Mouse (Mus musculus): Measurements from ENCODE around the gene Rab4b.

Gene Rab4b

DNA sequence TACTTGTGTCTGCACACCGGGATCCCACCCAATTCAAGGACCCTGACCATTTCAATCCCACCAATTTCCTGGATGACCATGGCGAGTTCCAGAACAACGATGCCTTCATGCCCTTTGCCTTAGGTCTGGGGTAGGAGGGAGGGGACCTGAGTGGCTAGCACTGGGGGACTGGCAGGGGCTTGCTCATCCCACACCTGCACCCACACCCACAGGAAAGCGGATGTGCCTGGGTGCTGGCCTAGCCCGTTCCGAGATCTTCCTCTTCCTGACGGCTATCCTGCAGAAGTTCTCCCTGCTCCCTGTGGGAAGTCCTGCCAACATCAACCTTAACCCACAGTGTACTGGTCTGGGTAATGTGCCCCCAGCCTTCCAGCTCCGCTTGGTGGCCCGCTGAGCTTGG is 20.5 kb downstream of the Rab4b start:
- DNase-seq, result no peak

DNA sequence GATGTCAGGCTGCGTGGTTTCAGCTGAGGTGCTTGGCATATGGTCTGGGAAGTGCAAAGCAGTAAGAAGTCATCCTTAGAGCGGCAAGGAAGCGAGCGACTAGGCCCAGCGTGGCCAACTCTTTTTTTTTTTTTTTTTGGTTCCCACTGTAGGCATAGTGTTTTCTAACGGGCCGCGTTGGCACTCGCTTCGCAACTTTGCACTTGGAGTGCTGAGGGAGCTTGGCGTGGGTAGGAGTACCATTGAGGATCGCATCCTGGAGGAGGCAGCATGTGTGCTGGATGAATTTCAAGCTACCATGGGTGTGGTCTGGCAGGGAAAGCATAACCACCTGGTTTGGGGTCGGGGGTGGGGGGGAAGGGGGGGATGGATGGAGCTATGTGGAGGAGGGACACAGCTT is 22.7 kb downstream of the Rab4b start:
- no peak for DNase-seq

DNA sequence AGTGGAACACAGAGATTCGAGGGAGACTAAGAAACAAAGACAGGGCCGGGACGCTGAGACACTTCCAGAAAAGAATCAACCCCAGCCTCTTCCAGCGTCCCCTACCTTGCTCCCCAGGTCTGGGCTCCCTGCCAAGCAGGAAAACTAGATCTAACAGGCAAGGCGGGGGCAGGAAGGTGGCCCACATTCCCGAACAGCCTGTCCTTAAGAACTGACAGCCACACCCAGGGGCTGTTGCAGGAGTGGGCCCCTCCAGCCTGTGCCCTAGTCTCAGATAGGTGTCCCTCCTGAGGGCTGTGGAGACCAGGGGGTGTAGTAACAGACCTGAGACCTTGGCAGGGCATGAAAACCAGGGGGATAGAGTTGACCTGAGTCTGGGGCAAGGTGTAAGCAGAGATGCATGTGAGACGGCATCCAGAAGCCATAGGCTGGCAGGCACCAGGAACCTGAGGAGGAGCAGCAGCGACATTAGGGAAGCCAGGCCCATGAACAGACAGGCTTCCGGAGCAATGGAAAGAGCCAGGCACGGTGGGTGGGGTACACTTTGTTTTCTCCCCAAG is 25.4 kb downstream of the Rab4b start, which contains the start of gene Cyp2t4:
Cyp2t4 (plus strand) TSS at position 510 of the 560 bp plus-strand sequence.
- DNase-seq, result no peak

DNA sequence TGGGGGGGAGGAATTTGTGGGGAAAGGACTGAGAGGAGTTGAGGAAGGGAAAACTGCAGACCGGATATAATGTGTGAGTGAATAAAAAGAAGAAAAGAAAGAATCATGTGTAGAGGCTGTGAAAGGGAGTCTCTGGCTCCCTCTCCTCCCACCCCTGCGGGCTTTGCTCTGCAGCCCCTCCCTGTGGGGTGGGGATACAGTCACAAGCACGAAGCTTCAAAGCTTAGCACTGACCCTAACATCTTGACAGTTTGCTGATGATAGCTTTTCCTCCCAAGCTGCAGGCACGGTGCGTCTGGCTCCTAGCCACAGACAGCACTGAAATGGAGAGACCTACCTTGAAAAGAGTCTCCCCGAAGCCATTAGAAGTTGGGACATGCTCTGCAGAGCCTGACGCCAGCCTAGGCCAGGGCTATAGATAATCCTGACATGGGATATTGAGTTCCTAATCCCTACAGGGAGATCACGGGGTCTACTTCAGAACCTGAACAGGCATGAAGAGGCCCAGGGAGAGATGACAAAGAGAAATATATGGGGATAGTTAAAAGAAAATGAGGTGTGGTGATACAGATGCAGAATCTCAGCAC is 42.2 kb downstream of the Rab4b start:
- no peak for DNase-seq

DNA sequence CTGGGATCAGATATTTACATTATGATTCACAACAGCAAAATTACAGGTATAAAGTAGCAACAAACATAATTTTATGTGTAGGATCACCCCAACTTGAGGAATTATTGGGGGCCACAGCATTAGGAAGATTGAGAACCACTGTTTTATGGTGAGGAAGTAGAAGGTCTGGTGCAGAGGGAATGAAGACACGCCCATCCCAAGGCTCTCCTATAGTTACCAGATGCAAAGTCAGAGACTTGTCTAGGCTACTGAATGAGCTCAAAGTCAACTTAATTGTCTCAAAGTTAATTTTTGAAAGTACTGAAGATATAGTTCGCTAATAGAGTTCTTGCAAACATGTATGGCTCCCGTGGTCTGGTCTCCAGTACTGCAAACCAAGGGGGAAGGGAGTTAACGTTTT is 44.9 kb downstream of the Rab4b start:
- DNase-seq, result no peak

DNA sequence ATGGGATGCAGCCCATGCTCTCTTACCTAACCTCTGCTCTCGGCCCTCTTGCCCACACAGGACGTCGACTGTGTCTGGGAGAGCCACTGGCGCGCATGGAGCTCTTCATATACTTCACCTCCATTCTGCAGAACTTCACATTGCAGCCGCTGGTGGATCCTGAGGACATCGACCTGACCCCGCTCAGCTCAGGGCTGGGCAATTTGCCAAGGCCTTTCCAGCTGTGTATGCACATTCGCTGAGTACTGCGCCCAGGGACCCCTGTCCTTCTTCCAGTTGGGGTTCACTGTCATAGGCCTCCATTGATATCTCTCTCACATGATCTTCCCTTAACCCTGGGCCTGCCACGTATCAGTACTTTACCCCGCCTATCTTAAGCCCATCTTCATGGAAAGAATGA is 45.5 kb downstream of the Rab4b start:
- no peak for DNase-seq

DNA sequence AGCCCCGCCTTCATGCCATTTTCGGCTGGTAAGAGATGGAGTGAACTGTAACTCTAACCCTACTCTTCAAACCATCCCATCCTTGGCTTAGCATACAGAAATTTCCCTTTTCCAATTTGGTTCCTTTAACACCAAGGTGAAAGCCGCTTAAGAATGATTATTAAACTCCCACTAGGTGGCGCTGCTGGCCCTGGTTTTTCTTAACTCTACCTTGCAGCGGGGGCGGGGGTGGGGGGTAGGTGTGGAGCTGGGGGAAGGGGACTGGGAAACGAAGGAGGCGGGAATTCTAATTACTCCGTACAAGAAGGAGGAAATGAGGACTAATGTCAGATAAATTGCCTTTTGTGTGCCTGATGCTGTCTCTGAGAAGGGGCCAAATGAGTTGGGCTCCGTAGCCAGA is 46.1 kb downstream of the Rab4b start:
- DNase-seq, result peak; percentile 32

DNA sequence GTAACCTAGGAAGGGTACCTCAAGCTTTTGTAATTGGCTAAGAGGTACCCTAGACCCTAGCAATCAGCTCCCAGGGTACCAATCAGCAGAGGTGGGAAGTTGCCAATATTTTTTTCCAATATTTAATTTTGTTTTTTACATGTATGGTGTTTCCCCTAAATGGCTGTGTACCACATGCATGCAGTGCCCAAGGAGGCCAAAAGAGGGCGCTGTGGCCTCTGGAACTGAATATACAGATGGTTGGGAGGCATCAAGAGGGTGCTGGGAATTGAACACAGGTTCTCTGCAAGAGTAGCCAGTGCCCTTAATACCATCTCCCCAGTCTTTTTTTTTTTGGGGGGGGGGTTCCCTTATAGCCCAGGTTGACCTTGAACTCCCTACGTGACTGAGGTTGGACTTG is 47.3 kb downstream of the Rab4b start:
- DNase-seq, result no peak

DNA sequence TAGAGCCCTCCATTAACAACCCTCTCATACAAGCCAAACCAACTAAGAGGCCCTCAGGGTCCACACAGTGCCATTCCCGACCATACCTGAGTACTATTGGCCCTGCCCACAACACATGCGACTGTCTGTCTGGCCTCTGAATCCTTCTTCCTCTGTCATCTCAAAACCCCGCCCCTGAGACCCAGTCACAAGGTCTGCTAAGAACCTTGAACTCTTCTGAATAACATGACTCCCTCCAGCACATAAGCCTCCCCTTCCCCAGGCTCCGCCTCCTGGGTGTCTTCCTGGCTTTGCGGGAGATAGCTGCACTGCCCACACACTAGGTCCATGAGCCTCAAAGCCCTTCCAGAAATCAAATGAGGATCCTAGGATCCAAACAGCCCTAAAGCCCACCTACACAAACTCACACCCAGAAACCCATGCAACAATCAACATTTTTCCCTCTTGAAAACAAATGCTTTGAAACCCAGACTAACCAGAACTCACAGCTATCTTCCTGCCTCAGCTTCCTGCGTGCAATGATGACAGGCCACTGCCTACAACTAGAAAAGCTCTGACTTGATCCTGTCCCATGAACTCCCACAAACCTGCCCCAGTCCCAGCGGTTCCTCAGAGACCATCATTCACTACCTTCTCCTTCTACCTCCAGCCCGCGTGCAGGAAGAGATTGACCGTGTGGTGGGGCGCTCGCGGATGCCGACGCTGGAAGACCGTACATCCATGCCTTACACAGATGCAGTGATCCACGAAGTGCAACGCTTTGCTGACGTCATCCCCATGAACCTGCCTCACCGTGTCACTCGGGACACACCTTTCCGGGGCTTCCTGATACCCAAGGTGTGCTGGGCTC is 48.0 kb downstream of the Rab4b start:
- no peak for DNase-seq

DNA sequence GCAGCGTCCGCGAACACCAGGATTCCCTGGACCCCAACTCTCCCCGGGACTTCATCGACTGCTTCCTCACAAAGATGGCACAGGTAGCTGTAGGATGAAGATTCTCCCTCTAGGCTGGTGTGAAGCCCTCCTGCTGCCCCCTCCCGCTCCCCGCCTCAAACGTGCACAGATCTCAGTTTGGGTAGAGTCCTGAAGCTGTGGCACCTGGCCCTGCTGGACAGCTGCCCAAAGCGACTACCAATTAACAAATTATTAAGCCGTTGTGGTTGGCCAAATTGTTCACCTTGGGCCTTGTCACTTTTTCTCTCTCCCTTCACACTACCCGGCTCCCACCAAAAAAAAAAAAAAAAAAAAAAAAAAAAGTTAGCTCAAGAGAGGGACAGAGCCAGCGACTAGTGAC is 48.9 kb downstream of the Rab4b start:
- DNase-seq, result no peak

DNA sequence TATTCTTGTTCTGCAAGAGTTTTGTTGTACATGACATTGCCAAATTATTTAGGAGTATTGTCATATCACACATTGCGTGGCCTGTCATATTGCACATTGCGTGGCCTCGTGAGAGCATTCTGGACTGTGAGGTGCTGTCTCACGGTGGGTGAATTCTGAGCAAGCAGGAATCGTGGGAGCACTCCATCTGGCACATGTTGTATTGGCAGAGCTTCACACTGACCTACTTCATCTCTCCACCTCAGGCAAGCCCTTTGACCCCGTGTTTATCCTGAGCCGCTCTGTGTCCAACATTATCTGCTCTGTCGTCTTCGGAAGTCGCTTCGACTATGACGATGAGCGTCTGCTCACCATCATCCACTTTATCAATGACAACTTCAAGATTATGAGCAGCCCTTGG is 49.8 kb downstream of the Rab4b start:
- no peak for DNase-seq

DNA sequence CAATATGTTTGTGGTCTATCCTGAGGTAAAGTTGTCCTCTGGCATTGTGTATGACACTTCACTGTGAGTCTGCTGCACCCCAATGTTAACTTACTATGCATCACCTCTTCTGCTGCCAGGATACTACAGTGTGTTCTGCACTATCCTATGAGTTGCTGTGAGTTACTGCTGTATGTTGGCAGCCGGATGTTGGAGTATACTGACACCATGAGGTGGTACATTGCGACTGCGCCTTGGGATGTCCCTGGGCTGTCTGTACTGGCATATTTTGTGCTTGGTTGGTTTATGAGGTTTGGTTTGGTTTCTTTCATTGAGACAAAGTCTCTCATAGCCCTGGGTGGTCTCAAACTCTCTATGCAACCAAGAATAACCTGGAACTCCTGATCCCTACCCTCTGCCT is 50.5 kb downstream of the Rab4b start:
- peak; percentile 16 for DNase-seq

DNA sequence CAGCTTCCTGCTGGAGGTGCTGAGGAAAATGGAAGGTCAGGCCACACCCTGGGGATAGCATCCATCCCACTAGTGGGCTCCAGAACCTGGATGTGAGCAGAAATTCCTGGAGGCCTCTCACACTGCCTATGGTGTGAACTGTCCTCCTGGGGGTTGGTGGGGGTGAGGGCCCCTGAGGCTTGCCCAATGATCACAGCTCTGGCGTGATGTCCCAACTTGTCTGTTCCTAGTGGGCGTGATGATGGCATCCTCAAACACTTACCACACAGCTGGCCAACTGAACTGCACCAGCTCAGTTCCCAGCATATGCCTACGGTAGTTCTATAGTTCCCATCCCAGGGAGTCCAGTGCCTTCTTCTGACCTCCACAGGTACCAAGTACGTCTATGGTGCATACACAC is 53.7 kb downstream of the Rab4b start:
- DNase-seq, result no peak

DNA sequence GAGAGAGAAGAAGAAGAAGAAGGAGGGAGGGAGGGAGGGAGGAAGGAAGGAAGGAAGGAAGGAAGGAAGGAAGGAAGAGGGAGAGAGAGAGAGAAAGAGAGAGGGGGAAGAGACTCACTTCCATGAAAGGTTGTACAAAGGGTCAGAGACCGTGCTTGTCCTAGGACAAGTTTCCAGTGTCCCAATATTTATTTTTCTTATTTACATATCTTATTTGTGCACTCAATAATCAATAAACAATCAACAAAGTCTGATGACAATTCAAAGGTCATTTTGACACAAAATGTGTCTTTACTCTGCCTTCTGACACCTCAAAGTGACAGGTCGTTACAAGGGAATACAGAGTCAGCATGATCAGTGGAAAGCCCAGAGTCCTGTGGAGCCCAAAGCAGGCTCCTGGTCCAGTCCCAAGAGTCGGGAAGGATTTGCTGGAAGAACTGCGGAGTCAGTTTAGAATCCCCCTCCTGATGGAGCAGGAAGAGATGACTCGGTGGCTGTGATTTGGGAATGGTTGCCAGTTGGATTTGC is 54.3 kb downstream of the Rab4b start:
- DNase-seq, result no peak

DNA sequence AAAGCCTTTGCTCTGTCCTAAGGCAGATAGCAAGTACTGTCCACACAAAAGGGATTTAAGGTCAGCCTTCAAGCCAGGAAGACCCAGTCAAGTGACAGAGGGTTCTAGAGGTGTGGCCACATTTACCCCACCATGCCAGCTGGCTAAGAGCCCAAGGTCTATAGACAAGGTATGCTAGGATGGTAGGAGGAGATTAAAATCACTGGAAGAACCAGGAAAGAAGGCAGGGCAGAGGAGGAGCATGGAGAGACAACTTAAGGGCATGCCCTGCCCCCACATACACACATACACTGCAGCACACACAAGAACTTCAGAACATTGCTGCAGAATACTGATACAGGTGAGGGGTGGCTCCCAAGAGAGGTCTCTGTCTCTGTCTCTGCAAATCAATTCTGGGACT is 59.0 kb downstream of the Rab4b start, which contains the start of gene Cyp2f2:
Cyp2f2 (plus strand) TSS at position 234 of the 400 bp plus-strand sequence.
- DNase-seq, result no peak

Measured in thymus, postnatal 25 days (tissue).